Mouse (Mus musculus) midbrain, embryonic 11.5 days (tissue): ENCODE data around the gene Urb1. TPM values are rescaled to one million over a fixed set of nuclear protein-coding genes. Genes with fewer than 3 reads are reported as not detected.

Source experiments
- ATAC-seq: fragments of 200-750 bp; cut with Nextera tagmentation; 2 replicates; pipeline ENCODE4 v1.8.0; 2017; ENCODE audit warnings: moderate TSS enrichment, moderate library complexity; ENCODE audit not compliant: low FRiP score
- DNase-seq: peaks from one replicate; pipeline ENCODE4 v3.0.0; 2015; ENCODE audit warnings: low spot score; ENCODE audit errors: missing footprints
- H3K27ac ChIP-seq: fragments of 300-500 bp; sonication (generic); 2 replicates; pipeline ENCODE4 v1.5.1; 2014; ENCODE audit warnings: low read depth, low read length
- H3K27me3 ChIP-seq: fragments of 300-500 bp; sonication (generic); 2 replicates; pipeline ENCODE4 v1.6.1; 2014; ENCODE audit warnings: mild to moderate bottlenecking, low read length, moderate library complexity, mixed read lengths; ENCODE audit not compliant: control insufficient read depth, insufficient read depth
- H3K36me3 ChIP-seq: fragments of 300-500 bp; sonication (generic); 2 replicates; pipeline ENCODE4 v1.6.1; 2014; ENCODE audit warnings: mild to moderate bottlenecking, low read length, moderate library complexity, mixed read lengths; ENCODE audit not compliant: control insufficient read depth, insufficient read depth
- H3K4me1 ChIP-seq: fragments of 300-500 bp; sonication (generic); 2 replicates; pipeline ENCODE4 v1.6.1; 2014; ENCODE audit warnings: low read length; ENCODE audit not compliant: control insufficient read depth, insufficient read depth
- H3K4me2 ChIP-seq: fragments of 300-500 bp; sonication (generic); 2 replicates; pipeline ENCODE4 v1.6.1; 2014; ENCODE audit warnings: mild to moderate bottlenecking, moderate library complexity
- H3K4me3 ChIP-seq: fragments of 300-500 bp; sonication (generic); 2 replicates; pipeline ENCODE4 v1.5.1; 2014; ENCODE audit warnings: low read depth, low read length
- H3K9ac ChIP-seq: fragments of 300-500 bp; sonication (generic); 2 replicates; pipeline ENCODE4 v1.6.1; 2014; ENCODE audit warnings: low read length
- H3K9me3 ChIP-seq: fragments of 300-500 bp; sonication (generic); 2 replicates; pipeline ENCODE4 v1.6.1; 2016; ENCODE audit warnings: low read length; ENCODE audit not compliant: control insufficient read depth
- WGBS: fragments of 180-500 bp; shearing (Covaris S2); extraction: QIAGEN DNeasy Blood & Tissue Kit; methylation state at CpG from one replicate; pipeline ENCODE4 v1.1.7; 2014; 5-methylcytosine and 5-hydroxymethylcytosine counted together
- polyA plus RNA-seq: library from polyadenylated mRNA; unstranded; fragments of >200 nt; fragmentation: Nextera tagmentation; extraction: Ambion mirVana; gene quantifications from 2 replicates; pipeline ENCODE4 v1.2.1, GENCODE M21; 2014

Gene Urb1
- polyA plus RNA-seq, 1 experiment from 2014 or later, result 14.2 TPM

- Histone ChIP-seq H3K4me1 (no peaks in the 10 kb centered on the region), H3K4me2 (no peak overlapping the region), H3K9me3 (no peaks in the 10 kb centered on the region), H3K27me3 (no peaks in the 10 kb centered on the region), H3K9ac (no peak overlapping the region), H3K4me3 (no peak overlapping the region), H3K36me3 (no peaks in the 10 kb centered on the region), H3K27ac (no peak overlapping the region)
- WGBS, result 78% methylated on average over 10 of the region's 10 CpGs
- ATAC-seq (no peak), DNase-seq (no peak)
Observed at GRCm38 (mm10) chr16:90736672-90737270, 73.4 kb downstream of the Urb1 start.

- ATAC-seq (no peak), DNase-seq (no peak)
- H3K36me3 ChIP-seq, result no peaks in the 10 kb centered on the region
- WGBS, result 78% methylated on average over 4 of the region's 4 CpGs
- H3K4me2 ChIP-seq, result no peak overlapping the region
- H3K27me3 ChIP-seq, result no peaks in the 10 kb centered on the region
- H3K27ac ChIP-seq, result no peak overlapping the region
- no peaks in the 10 kb centered on the region for H3K4me1 ChIP-seq
- H3K9ac ChIP-seq, result no peak overlapping the region
- H3K4me3 ChIP-seq, result no peak overlapping the region
- peaks cover 3% of the 10 kb centered on the region; the same call in 1 of the 2 replicates for H3K9me3 ChIP-seq
Observed at GRCm38 (mm10) chr16:90735611-90736010, 74.6 kb downstream of the Urb1 start.

GRCm38 (mm10) chr16:90727233-90728115 is 82.7 kb downstream of the Urb1 start, which contains the start of gene Mis18a:
Gene Mis18a (minus strand): TSS chr16:90727404.
- Histone ChIP-seq H3K4me3 (peak within 1 kb of the TSS; percentile 90), H3K36me3 (peaks cover 5% of the 10 kb centered on the region; the same call in 1 of the 2 replicates), H3K27ac (no peak within 1 kb of the TSS; the same call in 1 of the 2 replicates), H3K4me2 (peak within 1 kb of the TSS; percentile 75), H3K4me1 (peaks cover 7% of the 10 kb centered on the region), H3K9me3 (peaks cover 3% of the 10 kb centered on the region; the same call in 1 of the 2 replicates), H3K27me3 (no peaks in the 10 kb centered on the region), H3K9ac (peak within 1 kb of the TSS; percentile 85)
- WGBS, result 2% methylated on average over 53 of the region's 53 CpGs
- DNase-seq, result peak; percentile 100
- ATAC-seq, result peak; percentile 96

- H3K4me3 ChIP-seq, result peak overlapping the region; percentile 90
- 7% methylated on average over 38 of the region's 38 CpGs for WGBS
- DNase-seq, result peak; percentile 89
- H3K27ac ChIP-seq, result no peak overlapping the region
- H3K36me3 ChIP-seq, result peaks cover 5% of the 10 kb centered on the region; the same call in 1 of the 2 replicates
- peak; percentile 61; the same call in 1 of the 2 replicates for ATAC-seq
- no peaks in the 10 kb centered on the region for H3K27me3 ChIP-seq
- H3K4me1 ChIP-seq, result peaks cover 7% of the 10 kb centered on the region
- peak overlapping the region; percentile 75 for H3K4me2 ChIP-seq
- peak overlapping the region; percentile 85 for H3K9ac ChIP-seq
- H3K9me3 ChIP-seq, result peaks cover 3% of the 10 kb centered on the region; the same call in 1 of the 2 replicates
Observed at GRCm38 (mm10) chr16:90726600-90727227, 83.5 kb downstream of the Urb1 start.

- H3K4me2 ChIP-seq, result no peak overlapping the region
- H3K9me3 ChIP-seq, result no peaks in the 10 kb centered on the region
- no peak for ATAC-seq
- no peak overlapping the region for H3K9ac ChIP-seq
- no peak overlapping the region for H3K4me3 ChIP-seq
- peaks cover 7% of the 10 kb centered on the region for H3K4me1 ChIP-seq
- H3K36me3 ChIP-seq, result peaks cover 10% of the 10 kb centered on the region; the same call in 1 of the 2 replicates
- H3K27ac ChIP-seq, result no peak overlapping the region
- DNase-seq, result no peak
- no peaks in the 10 kb centered on the region for H3K27me3 ChIP-seq
- WGBS, result 93% methylated on average over 4 of the region's 4 CpGs
Observed at GRCm38 (mm10) chr16:90724051-90724450, 86.2 kb downstream of the Urb1 start.

GRCm38 (mm10) chr16:90710313-90710712 is 99.9 kb downstream of the Urb1 start:
- H3K9ac ChIP-seq, result 0 out of 2 replicates have a peak overlapping the region, but pooled peaks have one; percentile 9
- no peak for DNase-seq
- no peak for ATAC-seq
- H3K27ac ChIP-seq, result no peak overlapping the region
- 75% methylated on average over 12 of the region's 12 CpGs for WGBS
- H3K4me1 ChIP-seq, result peaks cover 12% of the 10 kb centered on the region
- no peak overlapping the region for H3K4me3 ChIP-seq
- no peaks in the 10 kb centered on the region for H3K36me3 ChIP-seq
- no peaks in the 10 kb centered on the region; the same call in 1 of the 2 replicates for H3K27me3 ChIP-seq
- no peaks in the 10 kb centered on the region for H3K9me3 ChIP-seq
- H3K4me2 ChIP-seq, result peak overlapping the region; percentile 24; the same call in 1 of the 2 replicates

- 0 out of 2 replicates have a peak overlapping the region, but pooled peaks have one; percentile 9 for H3K9ac ChIP-seq
- H3K4me3 ChIP-seq, result no peak overlapping the region
- peak overlapping the region; percentile 24; the same call in 1 of the 2 replicates for H3K4me2 ChIP-seq
- no peaks in the 10 kb centered on the region for H3K36me3 ChIP-seq
- no peaks in the 10 kb centered on the region; the same call in 1 of the 2 replicates for H3K27me3 ChIP-seq
- DNase-seq, result peak; percentile 91
- H3K4me1 ChIP-seq, result peaks cover 12% of the 10 kb centered on the region
- peak; percentile 88 for ATAC-seq
- WGBS, result 35% methylated on average over 17 of the region's 17 CpGs
- no peaks in the 10 kb centered on the region for H3K9me3 ChIP-seq
- H3K27ac ChIP-seq, result no peak overlapping the region
Observed at GRCm38 (mm10) chr16:90709711-90710289, 100.4 kb downstream of the Urb1 start.

GRCm38 (mm10) chr16:90706279-90706678 is 103.9 kb downstream of the Urb1 start:
- DNase-seq, result no peak
- H3K4me2 ChIP-seq, result no peak overlapping the region
- H3K9ac ChIP-seq, result no peak overlapping the region
- no peak overlapping the region for H3K4me3 ChIP-seq
- no peak for ATAC-seq
- H3K4me1 ChIP-seq, result peaks cover 9% of the 10 kb centered on the region
- 69% methylated on average over 3 of the region's 3 CpGs for WGBS
- H3K27me3 ChIP-seq, result no peaks in the 10 kb centered on the region
- no peaks in the 10 kb centered on the region for H3K9me3 ChIP-seq
- no peak overlapping the region for H3K27ac ChIP-seq
- H3K36me3 ChIP-seq, result no peaks in the 10 kb centered on the region
